Mouse (Mus musculus): ENCODE measurements at regions not wholly inside any gene's neighbourhood (a gene's known extent, or its start where the extent isn't known, plus 50 kb on each side); places are given as distances from the start of the nearest gene placed in this dataset.
"Not testable (repeated sequence)": the region's sequence is repeated elsewhere in the genome, so short reads cannot be mapped to it uniquely, and the experiment has no call there.

DNA sequence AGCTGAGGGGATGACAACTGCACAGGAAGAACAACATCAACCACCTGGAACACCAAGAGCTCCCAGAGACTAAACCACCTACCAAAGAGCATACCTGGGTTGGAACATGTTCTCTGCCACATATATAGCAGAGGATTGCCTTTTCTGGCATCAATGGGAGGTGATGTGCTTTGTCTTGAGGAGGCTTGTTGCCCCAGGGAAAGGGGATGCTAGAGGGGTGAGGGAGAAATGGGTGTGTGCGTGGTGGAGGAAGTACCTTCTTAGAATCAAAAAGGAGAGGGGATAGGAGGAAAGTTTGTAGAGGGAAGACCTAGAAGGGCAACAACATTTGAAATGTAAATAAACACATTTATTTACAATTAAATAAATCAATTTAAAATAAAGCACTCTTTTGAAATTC is 358.5 kb upstream of the Pfkp start:
- no peak overlapping the region for H3K27ac ChIP-seq
- WGBS: 86% methylated on average over 1 of the region's 1 CpGs
- H3K27me3 ChIP-seq (ENCODE audit: poor library complexity, severe bottlenecking): no peaks in the 10 kb centered on the region
- no peak overlapping the region for H3K4me3 ChIP-seq
- DNase-seq (ENCODE audit: extremely low spot score, low spot score): no peak
- no peaks in the 10 kb centered on the region for H3K9me3 ChIP-seq
- H3K4me1 ChIP-seq: no peaks in the 10 kb centered on the region
- no peaks in the 10 kb centered on the region for H3K36me3 ChIP-seq (replicated peaks)

DNA sequence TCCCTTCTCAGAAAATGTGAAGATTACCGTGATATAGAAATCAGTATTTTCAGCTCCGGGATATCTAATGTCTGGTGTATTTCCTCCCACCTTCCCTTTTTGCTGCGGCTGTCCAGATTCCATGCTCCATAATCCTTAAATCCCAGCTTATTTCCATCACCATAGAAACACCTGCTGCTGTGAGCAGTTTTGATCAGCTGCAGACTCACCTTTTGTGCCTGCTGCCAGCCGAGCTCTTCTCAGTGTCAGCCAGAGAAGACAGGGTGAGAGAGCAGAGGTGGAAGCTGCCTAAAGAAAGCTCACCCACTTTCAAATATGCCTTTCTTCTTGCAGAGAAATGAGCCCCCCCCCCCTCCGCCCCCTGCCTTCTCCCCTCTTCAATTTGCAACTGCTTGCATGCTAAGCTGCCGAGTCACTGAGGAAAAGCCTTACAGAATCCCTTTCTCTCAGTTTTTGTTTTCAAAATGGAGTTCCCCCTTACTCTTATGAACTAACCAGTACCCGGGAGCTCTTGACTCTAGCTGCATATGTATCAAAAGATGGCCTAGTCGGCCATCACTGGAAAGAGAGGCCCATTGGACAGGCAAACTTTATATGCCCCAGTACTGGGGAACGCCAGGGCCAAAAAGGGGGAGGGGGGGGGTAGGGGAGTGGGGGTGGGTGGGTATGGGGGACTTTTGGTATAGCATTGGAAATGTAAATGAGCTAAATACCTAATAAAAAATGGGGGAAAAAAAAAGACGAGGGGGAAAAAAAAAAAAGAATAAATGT is 350.1 kb upstream of the Pfkp start:
- peak; percentile 21 for DNase-seq (ENCODE audit: extremely low spot score, low spot score)
- WGBS: 37% methylated on average over 10 of the region's 10 CpGs

DNA sequence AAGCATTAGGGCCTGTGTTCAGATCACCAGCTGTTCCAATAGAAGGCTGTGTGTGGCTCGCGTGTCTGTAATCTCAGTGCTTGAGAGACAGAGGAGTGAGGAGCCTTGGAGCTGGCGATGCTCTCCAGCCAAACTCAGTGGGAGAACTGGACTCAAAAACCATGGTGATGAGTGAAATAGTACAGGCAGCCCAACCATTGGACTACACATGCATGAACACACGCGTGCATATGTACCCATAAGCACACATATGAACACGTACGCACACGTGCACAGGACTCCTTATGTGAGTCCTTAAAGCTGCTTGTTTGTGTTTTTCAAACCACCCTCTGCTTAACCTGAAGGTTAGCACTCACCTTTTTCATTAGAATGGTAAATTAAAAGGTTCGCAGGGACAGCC is 349.5 kb upstream of the Pfkp start:
- WGBS: 69% methylated on average over 9 of the region's 9 CpGs
- DNase-seq (ENCODE audit: extremely low spot score, low spot score): no peak
- no peak overlapping the region for H3K27ac ChIP-seq

More for the DNA sequence above, 350.1 kb upstream of the Pfkp start:
- not testable (repeated sequence) for H3K36me3 ChIP-seq (replicated peaks); H3K9me3 ChIP-seq; H3K27me3 ChIP-seq (ENCODE audit: poor library complexity, severe bottlenecking)
- H3K27ac ChIP-seq: peak overlapping the region; percentile 72
- peaks cover 12% of the 10 kb centered on the region for H3K4me1 ChIP-seq
- H3K4me3 ChIP-seq: 0 out of 2 replicates have a peak overlapping the region, but pooled peaks have one; percentile 3

DNA sequence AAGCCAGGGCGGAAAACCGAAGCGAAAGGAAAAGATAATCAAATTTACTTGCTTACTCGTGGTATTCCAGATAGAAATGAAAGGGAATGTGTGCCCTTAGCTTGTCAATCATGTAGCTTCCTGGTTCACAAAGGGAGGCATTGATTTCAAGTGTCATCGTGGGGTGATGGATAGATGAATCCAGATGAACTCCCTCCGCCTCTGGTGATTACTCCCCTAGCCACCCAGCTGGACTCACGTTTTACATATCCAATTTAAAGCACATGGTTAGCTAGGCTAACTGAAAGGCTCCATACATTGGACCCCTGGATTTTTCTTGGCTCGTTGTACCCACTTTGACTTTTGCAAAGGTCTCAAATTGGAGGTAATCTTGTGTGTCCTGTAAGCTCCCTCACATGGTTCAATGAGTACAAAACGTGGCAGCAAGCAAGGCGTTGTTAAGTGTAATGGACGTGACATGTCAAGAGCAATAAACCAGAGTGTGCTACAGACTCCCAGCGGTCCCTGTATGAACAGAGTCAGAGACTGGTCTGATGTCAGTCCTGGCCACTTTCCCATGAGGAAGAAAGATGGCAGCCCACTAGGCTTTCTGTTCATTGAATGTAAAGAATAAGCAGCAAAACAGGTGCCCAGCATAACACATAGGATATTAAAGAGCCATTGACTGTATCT is 343.9 kb upstream of the Pfkp start:
- Histone ChIP-seq H3K27ac (peak overlapping the region; percentile 15; the same call in 1 of the 2 replicates), H3K36me3 (replicated peaks) (no peaks in the 10 kb centered on the region), H3K27me3 (ENCODE audit: poor library complexity, severe bottlenecking) (no peaks in the 10 kb centered on the region), H3K9me3 (no peaks in the 10 kb centered on the region), H3K4me3 (no peak overlapping the region), H3K4me1 (peaks cover 17% of the 10 kb centered on the region)
- no peak for DNase-seq (ENCODE audit: extremely low spot score, low spot score)
- 61% methylated on average over 12 of the region's 12 CpGs for WGBS

More for the DNA sequence above, 349.5 kb upstream of the Pfkp start:
- Histone ChIP-seq H3K27me3 (ENCODE audit: poor library complexity, severe bottlenecking) (no peaks in the 10 kb centered on the region), H3K4me1 (peaks cover 12% of the 10 kb centered on the region), H3K4me3 (no peak overlapping the region), H3K9me3 (no peaks in the 10 kb centered on the region), H3K36me3 (replicated peaks) (no peaks in the 10 kb centered on the region)

DNA sequence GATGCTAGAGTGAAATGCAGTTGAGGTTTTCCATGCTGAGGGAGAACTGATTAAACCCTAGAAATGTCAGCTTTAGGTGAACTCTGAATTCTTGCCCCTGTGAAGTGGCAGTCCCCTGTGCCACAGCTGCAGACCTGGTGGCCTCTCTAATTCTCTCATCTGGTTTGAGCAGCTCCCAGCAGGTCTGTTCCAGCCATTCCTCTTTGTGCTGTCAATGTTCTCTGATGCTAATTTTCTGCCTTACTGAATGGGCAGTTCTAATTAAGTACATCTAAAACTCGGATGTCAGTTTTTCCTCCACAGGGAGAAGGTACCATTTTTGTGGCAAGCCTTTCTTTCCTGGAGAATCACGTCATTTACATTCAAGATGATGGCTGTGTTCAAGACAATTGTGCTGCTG is 343.1 kb upstream of the Pfkp start:
- Histone ChIP-seq H3K4me3 (no peak overlapping the region), H3K36me3 (replicated peaks) (no peaks in the 10 kb centered on the region), H3K27me3 (ENCODE audit: poor library complexity, severe bottlenecking) (no peaks in the 10 kb centered on the region), H3K9me3 (no peaks in the 10 kb centered on the region), H3K4me1 (peaks cover 17% of the 10 kb centered on the region), H3K27ac (peak overlapping the region; percentile 40; the same call in 1 of the 2 replicates)
- WGBS: 20% methylated on average over 2 of the region's 2 CpGs
- DNase-seq (ENCODE audit: extremely low spot score, low spot score): no peak

DNA sequence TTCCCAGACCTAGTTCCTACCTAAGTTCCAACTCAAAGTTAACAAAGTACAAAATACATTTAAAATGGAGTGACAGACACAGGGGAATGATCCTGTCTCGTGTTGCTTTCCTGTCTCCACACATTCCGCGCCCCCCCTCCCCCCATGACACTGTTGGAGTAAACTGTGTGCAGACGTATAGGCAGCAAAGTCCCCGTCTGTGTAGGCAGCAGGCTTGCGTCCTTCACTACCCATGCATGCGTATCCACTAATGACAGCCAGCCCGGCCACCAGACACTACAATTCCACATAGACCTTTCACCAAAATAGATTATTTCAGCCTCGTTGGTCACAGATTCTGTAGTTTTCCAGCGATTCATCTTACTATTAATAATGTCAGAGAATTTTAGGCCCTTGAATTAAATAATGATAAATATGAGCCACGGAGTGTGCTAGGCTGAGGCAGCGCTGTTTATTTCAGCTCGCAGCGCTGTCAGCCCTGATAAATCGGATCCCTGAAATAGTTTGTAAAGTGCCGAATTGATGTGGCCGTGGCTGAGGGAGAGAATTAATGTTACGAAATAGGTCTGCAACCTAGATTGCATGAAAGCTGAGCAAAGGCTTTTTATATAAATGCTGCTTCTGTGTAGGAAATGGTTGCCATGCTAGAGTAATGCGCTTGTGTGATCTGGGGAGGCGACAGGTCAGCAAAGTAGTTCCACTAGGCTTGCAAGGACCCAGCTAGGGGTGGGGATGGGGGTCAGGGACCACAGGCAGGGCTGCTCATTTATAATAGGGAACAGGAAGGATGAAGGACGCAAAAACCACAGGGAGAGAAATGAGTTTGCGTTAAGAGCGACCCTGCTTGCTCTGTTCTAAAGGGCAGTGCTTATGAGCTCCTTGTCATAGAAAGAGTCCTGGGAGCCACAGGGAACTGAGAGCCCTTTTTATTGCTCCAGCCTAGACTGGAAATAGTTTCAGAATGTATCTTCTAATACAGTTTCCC is 336.7 kb upstream of the Pfkp start:
- WGBS: 80% methylated on average over 23 of the region's 23 CpGs
- no peaks in the 10 kb centered on the region for H3K36me3 ChIP-seq (replicated peaks)
- H3K9me3 ChIP-seq: no peaks in the 10 kb centered on the region
- H3K27me3 ChIP-seq (ENCODE audit: poor library complexity, severe bottlenecking): no peaks in the 10 kb centered on the region
- H3K4me3 ChIP-seq: no peak overlapping the region
- no peak overlapping the region for H3K27ac ChIP-seq
- no peak for DNase-seq (ENCODE audit: extremely low spot score, low spot score)
- no peaks in the 10 kb centered on the region; the same call in 1 of the 2 replicates for H3K4me1 ChIP-seq

DNA sequence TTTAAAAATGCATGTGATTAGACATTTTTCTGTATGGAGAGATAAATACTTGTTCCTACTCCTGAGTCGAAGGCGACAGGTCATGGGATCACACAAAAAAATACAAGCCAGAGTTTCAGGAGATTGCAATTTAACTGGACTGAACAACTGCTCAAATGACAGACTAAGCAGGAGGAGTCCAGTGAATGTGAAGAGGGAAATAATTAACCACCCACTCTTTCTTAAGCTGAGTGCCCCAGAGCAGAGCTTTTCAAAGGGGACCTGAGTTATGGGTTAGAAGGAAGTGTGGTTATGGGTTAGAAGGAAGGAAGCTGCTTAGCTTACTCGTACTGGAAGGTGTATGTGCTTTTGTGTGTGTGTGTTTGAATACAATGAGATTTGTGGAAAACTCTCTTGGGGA is 307.1 kb upstream of the Pfkp start:
- Histone ChIP-seq H3K4me1 (no peaks in the 10 kb centered on the region), H3K36me3 (replicated peaks) (no peaks in the 10 kb centered on the region), H3K4me3 (no peak overlapping the region), H3K27me3 (ENCODE audit: poor library complexity, severe bottlenecking) (no peaks in the 10 kb centered on the region), H3K9me3 (no peaks in the 10 kb centered on the region), H3K27ac (no peak overlapping the region)
- WGBS: 86% methylated on average over 3 of the region's 3 CpGs
- no peak for DNase-seq (ENCODE audit: extremely low spot score, low spot score)

DNA sequence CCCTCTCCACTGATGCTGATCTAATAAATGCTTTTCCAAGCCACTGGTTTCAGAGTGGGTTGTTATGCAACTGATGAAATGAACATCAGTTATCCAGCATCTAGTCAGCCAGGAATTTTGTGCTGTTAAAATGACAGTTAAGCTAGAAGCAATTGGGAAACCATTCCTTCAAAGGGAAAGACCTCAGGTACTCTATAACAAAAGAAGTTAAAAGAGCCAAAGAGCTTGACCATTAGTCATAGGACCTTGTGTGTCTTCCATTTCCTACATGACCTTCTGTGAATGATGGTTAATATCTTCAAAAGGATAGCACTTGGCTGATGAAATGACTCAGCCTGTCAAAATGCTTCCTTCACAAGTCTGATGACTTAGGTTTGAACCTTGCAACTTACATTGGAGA is 275.6 kb upstream of the Pfkp start:
- Histone ChIP-seq H3K4me1 (no peaks in the 10 kb centered on the region), H3K4me3 (no peak overlapping the region), H3K27me3 (ENCODE audit: poor library complexity, severe bottlenecking) (no peaks in the 10 kb centered on the region), H3K27ac (no peak overlapping the region), H3K36me3 (replicated peaks) (no peaks in the 10 kb centered on the region), H3K9me3 (no peaks in the 10 kb centered on the region)
- DNase-seq (ENCODE audit: extremely low spot score, low spot score): no peak

DNA sequence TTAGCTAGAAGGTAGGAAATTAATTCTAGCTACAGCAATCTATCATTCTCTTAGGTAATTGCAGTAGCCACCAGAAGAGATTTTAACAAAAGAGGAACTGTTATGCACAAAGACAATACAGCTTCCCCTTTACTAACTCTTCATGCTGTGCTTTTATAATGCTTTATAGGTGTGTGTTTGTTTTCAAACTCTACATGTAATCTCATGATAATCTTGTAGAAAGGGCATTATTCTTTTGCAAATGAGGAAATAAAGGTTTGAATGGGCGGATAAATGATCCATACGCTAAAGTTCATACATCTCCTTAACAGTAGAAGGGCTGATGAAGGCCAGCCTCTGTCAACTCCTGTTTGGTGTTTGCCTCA is 273.8 kb upstream of the Pfkp start:
- H3K27ac ChIP-seq: no peak overlapping the region
- no peak overlapping the region for H3K4me3 ChIP-seq
- H3K36me3 ChIP-seq (replicated peaks): no peaks in the 10 kb centered on the region
- DNase-seq (ENCODE audit: extremely low spot score, low spot score): no peak
- no peaks in the 10 kb centered on the region for H3K27me3 ChIP-seq (ENCODE audit: poor library complexity, severe bottlenecking)
- WGBS: 31% methylated on average over 2 of the region's 2 CpGs
- no peaks in the 10 kb centered on the region for H3K4me1 ChIP-seq
- H3K9me3 ChIP-seq: no peaks in the 10 kb centered on the region

DNA sequence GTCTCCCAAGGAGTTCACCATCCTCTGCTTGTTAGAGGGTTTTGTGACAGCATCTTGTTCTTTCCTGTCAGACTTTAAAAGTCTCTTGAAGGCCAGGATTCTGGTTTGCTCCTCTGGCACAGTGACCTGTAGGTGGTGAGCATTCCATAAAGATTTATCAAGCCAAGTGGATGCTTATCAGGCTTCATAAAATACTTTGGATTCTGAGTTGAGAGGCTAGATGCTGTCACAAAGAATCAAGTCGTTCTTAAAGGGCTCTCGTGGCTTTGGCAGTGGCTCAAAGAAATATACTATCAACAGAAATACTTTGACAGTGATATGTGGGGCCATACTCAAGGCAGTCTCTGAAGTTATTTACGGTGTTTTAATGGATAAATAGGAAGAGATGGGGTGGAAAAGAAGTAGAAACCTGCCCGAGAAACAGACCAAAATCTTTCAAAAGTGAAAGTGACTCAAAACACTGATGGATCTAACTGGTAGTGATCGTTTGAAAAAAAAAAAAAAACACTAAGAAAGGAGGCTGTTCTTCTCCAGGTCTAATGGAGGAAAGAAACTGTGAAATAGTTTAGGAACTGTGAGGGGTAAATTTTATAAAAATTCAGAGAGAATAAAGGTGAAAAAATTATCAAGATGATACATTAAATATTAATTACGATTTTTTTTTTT is 273.2 kb upstream of the Pfkp start:
- no peaks in the 10 kb centered on the region for H3K36me3 ChIP-seq (replicated peaks)
- H3K27me3 ChIP-seq (ENCODE audit: poor library complexity, severe bottlenecking): no peaks in the 10 kb centered on the region
- H3K9me3 ChIP-seq: no peaks in the 10 kb centered on the region
- no peak overlapping the region for H3K27ac ChIP-seq
- 67% methylated on average over 6 of the region's 6 CpGs for WGBS
- no peaks in the 10 kb centered on the region for H3K4me1 ChIP-seq
- H3K4me3 ChIP-seq: no peak overlapping the region
- DNase-seq (ENCODE audit: extremely low spot score, low spot score): no peak

DNA sequence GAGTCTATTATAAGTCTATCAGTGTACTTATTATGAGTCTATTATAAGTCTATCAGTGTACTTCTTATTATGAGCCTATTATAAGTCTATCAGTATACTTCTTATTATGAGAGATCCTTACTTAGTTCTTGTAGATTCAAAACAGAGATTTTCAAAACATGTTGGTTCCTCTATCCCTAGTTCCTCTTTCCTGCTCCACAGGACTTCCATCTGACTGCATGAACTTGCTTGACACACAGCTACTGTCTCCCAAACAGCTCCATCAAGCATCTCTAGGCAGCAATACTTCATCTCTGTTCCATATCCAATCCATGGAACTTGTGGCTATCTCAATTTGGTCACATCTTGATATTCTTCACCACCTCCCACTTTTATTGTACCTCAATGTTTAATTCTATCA is 257.4 kb upstream of the Pfkp start:
- Histone ChIP-seq H3K27me3 (ENCODE audit: poor library complexity, severe bottlenecking) (no peaks in the 10 kb centered on the region), H3K36me3 (replicated peaks) (no peaks in the 10 kb centered on the region), H3K9me3 (no peaks in the 10 kb centered on the region), H3K27ac (no peak overlapping the region), H3K4me1 (no peaks in the 10 kb centered on the region), H3K4me3 (no peak overlapping the region)
- no peak for DNase-seq (ENCODE audit: extremely low spot score, low spot score)

DNA sequence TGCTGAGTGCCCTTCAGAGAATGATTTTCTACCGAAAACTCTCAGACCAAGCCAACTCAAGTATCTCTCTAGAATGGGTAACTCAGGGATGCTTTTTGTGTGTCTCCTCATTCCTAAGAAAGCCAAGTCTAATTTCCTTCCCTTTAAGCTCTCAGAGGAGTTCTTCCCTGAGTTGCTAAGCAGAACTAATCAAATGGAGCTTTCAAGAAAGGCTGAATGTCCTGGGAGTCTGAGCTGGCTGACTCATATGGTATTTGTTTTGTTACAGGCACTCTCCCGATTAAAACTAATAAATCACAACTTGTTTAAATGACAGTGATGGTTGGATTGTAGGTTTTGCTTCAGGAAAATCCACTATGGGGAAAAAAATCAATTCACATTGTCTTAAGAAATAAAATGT is 253.1 kb upstream of the Pfkp start:
- H3K9me3 ChIP-seq: no peaks in the 10 kb centered on the region
- no peak overlapping the region for H3K27ac ChIP-seq
- H3K4me1 ChIP-seq: no peaks in the 10 kb centered on the region
- DNase-seq (ENCODE audit: extremely low spot score, low spot score): no peak
- no peaks in the 10 kb centered on the region for H3K27me3 ChIP-seq (ENCODE audit: poor library complexity, severe bottlenecking)
- H3K4me3 ChIP-seq: no peak overlapping the region
- WGBS: 79% methylated on average over 2 of the region's 2 CpGs
- H3K36me3 ChIP-seq (replicated peaks): no peaks in the 10 kb centered on the region
